Mouse (Mus musculus) stomach, postnatal 0 days (tissue): ENCODE data around the gene Krtap20-2. TPM values are rescaled to one million over a fixed set of nuclear protein-coding genes. Genes with fewer than 3 reads are reported as not detected.
"Not testable (repeated sequence)": the region's sequence is repeated elsewhere in the genome, so short reads cannot be mapped to it uniquely, and the experiment has no call there.

ENCODE experiments used
- ATAC-seq: fragments of 200-750 bp; cut with Nextera tagmentation; 2 replicates; pipeline ENCODE4 v1.8.0; 2017; ENCODE audit not compliant: low FRiP score, low TSS enrichment
- DNase-seq: peaks from one replicate; pipeline ENCODE4 v3.0.0-alpha.2; 2016; ENCODE audit warnings: low spot score
- H3K27ac ChIP-seq: fragments of 300-500 bp; sonication (generic); replicated peaks from 2 replicates; pipeline ENCODE4 v1.5.1; 2014; ENCODE audit warnings: mild to moderate bottlenecking, control low read depth
- H3K27me3 ChIP-seq: fragments of 300-500 bp; sonication (generic); 2 replicates; pipeline ENCODE4 v1.6.1; 2014; ENCODE audit warnings: low read length; ENCODE audit not compliant: control insufficient read depth, insufficient read depth
- H3K36me3 ChIP-seq: fragments of 300-500 bp; sonication (generic); 2 replicates; pipeline ENCODE4 v1.6.1; 2014; ENCODE audit warnings: low read length, mixed read lengths; ENCODE audit not compliant: control insufficient read depth, insufficient read depth
- H3K4me1 ChIP-seq: fragments of 300-500 bp; sonication (generic); replicated peaks from 2 replicates; pipeline ENCODE4 v1.6.1; 2014; ENCODE audit warnings: antibody characterized with exemption; ENCODE audit not compliant: control insufficient read depth, insufficient read depth
- H3K4me2 ChIP-seq: fragments of 300-500 bp; sonication (generic); replicated peaks from 2 replicates; pipeline ENCODE4 v1.6.1; 2014; ENCODE audit warnings: low read depth, mild to moderate bottlenecking, control low read depth, moderate library complexity
- H3K4me3 ChIP-seq: fragments of 300-500 bp; sonication (generic); 2 replicates; pipeline ENCODE4 v1.5.1; 2014; ENCODE audit warnings: low read depth, low read length, control low read depth
- H3K9ac ChIP-seq: fragments of 300-500 bp; sonication (generic); 2 replicates; pipeline ENCODE4 v1.6.1; 2014; ENCODE audit warnings: mild to moderate bottlenecking, low read length, control low read depth, mixed read lengths
- H3K9me3 ChIP-seq: fragments of 300-500 bp; sonication (generic); 2 replicates; pipeline ENCODE4 v1.6.1; 2016; ENCODE audit warnings: low read length; ENCODE audit not compliant: control insufficient read depth
- CTCF ChIP-seq: IDR thresholded peaks from 2 replicates; pipeline ENCODE4 v1.5.1; 2016; ENCODE audit warnings: antibody characterized with exemption, low read depth, mild to moderate bottlenecking, moderate library complexity
- EP300 ChIP-seq: optimal IDR thresholded peaks from 2 replicates; pipeline ENCODE3; 2016; ENCODE audit warnings: antibody characterized with exemption
- WGBS: fragments of 180-500 bp; shearing (Covaris S2); extraction: QIAGEN DNeasy Blood & Tissue Kit; methylation state at CpG from one replicate; pipeline ENCODE4 v1.1.7; 2014; 5-methylcytosine and 5-hydroxymethylcytosine counted together
- polyA plus RNA-seq: library from polyadenylated mRNA; unstranded; fragments of >200 nt; fragmentation: Nextera tagmentation; extraction: Ambion mirVana; gene quantifications from 2 replicates; pipeline ENCODE4 v1.2.1, GENCODE M21; 2015

The Krtap20-2 gene
- polyA plus RNA-seq: not detected in 2 replicates

GRCm38 (mm10) chr16:89205561-89205960 is at the start of gene Krtap20-2:
Krtap20-2 (plus strand) TSS chr16:89205861.
- H3K4me2 ChIP-seq: no peak within 1 kb of the TSS
- DNase-seq: no peak
- ATAC-seq: no peak
- H3K4me3 ChIP-seq: no peak within 1 kb of the TSS
- H3K9ac ChIP-seq: no peak within 1 kb of the TSS
- H3K27me3 ChIP-seq: no peaks in the 10 kb centered on the region
- no peak for TF ChIP-seq CTCF
- TF ChIP-seq EP300: no peak
- no peaks in the 10 kb centered on the region for H3K36me3 ChIP-seq
- no peak within 1 kb of the TSS for H3K27ac ChIP-seq
- no peaks in the 10 kb centered on the region for H3K4me1 ChIP-seq
- 54% methylated on average over 1 of the region's 1 CpGs for WGBS
- no peaks in the 10 kb centered on the region for H3K9me3 ChIP-seq

DNA sequence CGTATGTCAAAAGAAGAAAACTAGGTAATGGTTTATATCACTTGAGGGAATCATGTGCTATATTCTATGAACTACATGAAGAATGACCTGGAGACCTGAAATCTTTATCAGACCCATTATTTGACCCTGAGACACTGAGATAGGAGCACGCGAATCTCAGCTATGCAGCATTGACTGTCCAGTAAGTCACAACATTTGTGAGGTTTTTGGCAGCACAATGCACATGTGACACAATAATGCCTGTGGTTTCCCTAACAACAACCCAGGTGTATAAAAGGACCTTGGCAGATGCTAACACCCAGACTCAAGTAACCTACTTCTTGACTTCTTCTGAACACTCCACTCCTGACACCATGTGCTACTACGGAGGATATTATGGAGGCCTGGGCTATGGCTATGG is 48.0 kb upstream of the Krtap20-2 start, which contains the start of gene Gm9789:
Gene Gm9789, plus strand, starts transcription at position 301 of the 400 bp plus-strand sequence.
- H3K36me3 ChIP-seq: no peaks in the 10 kb centered on the region
- H3K4me3 ChIP-seq: no peak within 1 kb of the TSS
- H3K4me1 ChIP-seq: no peaks in the 10 kb centered on the region
- H3K4me2 ChIP-seq: no peak within 1 kb of the TSS
- H3K9me3 ChIP-seq: no peaks in the 10 kb centered on the region
- WGBS: 86% methylated on average over 4 of the region's 4 CpGs
- TF ChIP-seq EP300: no peak
- TF ChIP-seq CTCF: no peak
- H3K27ac ChIP-seq: no peak within 1 kb of the TSS
- no peak within 1 kb of the TSS for H3K9ac ChIP-seq
- no peaks in the 10 kb centered on the region for H3K27me3 ChIP-seq
- DNase-seq (no peak), ATAC-seq (no peak)

- H3K9me3 ChIP-seq, H3K9ac ChIP-seq, H3K4me1 ChIP-seq, ATAC-seq, H3K36me3 ChIP-seq, H3K27ac ChIP-seq, H3K4me2 ChIP-seq, DNase-seq, H3K27me3 ChIP-seq, H3K4me3 ChIP-seq: not testable (repeated sequence)
Observed at GRCm38 (mm10) chr16:89169190-89169589, 36.5 kb upstream of the Krtap20-2 start, which contains the start of gene Gm7735. Gm7735 (plus strand) TSS chr16:89169490.

DNA sequence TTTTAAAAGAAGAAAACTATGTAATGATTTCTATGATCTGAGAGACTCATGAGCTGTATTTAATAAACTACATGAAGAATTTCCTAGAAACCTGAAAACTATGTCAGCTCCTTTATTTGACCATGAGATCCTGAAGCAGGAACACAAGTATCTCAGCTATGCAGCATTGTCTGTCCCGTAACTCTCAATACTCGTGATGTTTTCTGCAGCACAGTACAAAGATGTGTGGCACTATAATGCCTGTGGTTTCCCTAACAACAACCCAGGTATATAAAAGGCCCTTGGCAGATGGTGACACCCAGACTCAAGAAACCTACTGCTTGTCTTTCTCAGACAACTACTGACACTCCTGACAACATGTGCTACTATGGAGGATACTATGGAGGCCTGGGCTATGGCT is 31.2 kb upstream of the Krtap20-2 start, which contains the start of gene 1110057P08Rik:
Gene 1110057P08Rik, plus strand, starts transcription at position 301 of the 400 bp plus-strand sequence.
- DNase-seq (no peak), ATAC-seq (no peak)
- no peak for TF ChIP-seq EP300
- TF ChIP-seq CTCF: no peak
- Histone ChIP-seq H3K9me3 (no peaks in the 10 kb centered on the region), H3K4me2 (no peak within 1 kb of the TSS), H3K36me3 (no peaks in the 10 kb centered on the region), H3K4me3 (no peak within 1 kb of the TSS), H3K27me3 (no peaks in the 10 kb centered on the region), H3K27ac (no peak within 1 kb of the TSS), H3K9ac (no peak within 1 kb of the TSS), H3K4me1 (no peaks in the 10 kb centered on the region)
- 71% methylated on average over 2 of the region's 2 CpGs for WGBS

GRCm38 (mm10) chr16:89188621-89189020 is 17.0 kb upstream of the Krtap20-2 start:
- no peak for TF ChIP-seq EP300
- no peak for TF ChIP-seq CTCF
- H3K9ac ChIP-seq: no peak overlapping the region
- H3K9me3 ChIP-seq: no peaks in the 10 kb centered on the region
- H3K27ac ChIP-seq: no peak overlapping the region
- H3K4me1 ChIP-seq: no peaks in the 10 kb centered on the region
- ATAC-seq (no peak), DNase-seq (no peak)
- H3K4me2 ChIP-seq: no peak overlapping the region
- WGBS: 74% methylated on average over 4 of the region's 4 CpGs
- H3K36me3 ChIP-seq: no peaks in the 10 kb centered on the region
- no peaks in the 10 kb centered on the region for H3K27me3 ChIP-seq
- H3K4me3 ChIP-seq: no peak overlapping the region

Other genes starting within 250 kb of the Krtap20-2 start
- not detected in 2 replicates for gene Krtap16-3, start 243.0 kb upstream of the Krtap20-2 start, polyA plus RNA-seq
- not detected in 2 replicates for gene Krtap22-2, start 195.1 kb upstream of the Krtap20-2 start, polyA plus RNA-seq
- not detected in 2 replicates for gene Gm10229, start 190.6 kb upstream of the Krtap20-2 start, polyA plus RNA-seq
- not detected in 2 replicates for gene Krtap6-1, start 174.2 kb upstream of the Krtap20-2 start, polyA plus RNA-seq
- gene Gm10228, start 164.4 kb upstream of the Krtap20-2 start, polyA plus RNA-seq: not detected in 2 replicates
- not detected in 2 replicates for gene Krtap6-5, start 158.0 kb upstream of the Krtap20-2 start, polyA plus RNA-seq
- gene 1110025L11Rik, start 141.9 kb upstream of the Krtap20-2 start, polyA plus RNA-seq: not detected in 2 replicates
- not detected in 2 replicates for gene Krtap6-3, start 121.8 kb upstream of the Krtap20-2 start, polyA plus RNA-seq
- gene Gm6358, start 65.0 kb upstream of the Krtap20-2 start, polyA plus RNA-seq: not detected in 2 replicates
- not detected in 2 replicates for gene Gm10061, start 54.8 kb upstream of the Krtap20-2 start, polyA plus RNA-seq
- not detected in 2 replicates for gene Gm9789, start 47.9 kb upstream of the Krtap20-2 start, polyA plus RNA-seq
- not detected in 2 replicates for gene Gm7735, start 36.4 kb upstream of the Krtap20-2 start, polyA plus RNA-seq
- gene 1110057P08Rik, start 31.1 kb upstream of the Krtap20-2 start, polyA plus RNA-seq: not detected in 2 replicates
- not detected in 2 replicates for gene Krtap21-1, start 198.0 kb downstream of the Krtap20-2 start, polyA plus RNA-seq
- not detected in 2 replicates for gene Krtap6-2, start 214.2 kb downstream of the Krtap20-2 start, polyA plus RNA-seq